Mouse (Mus musculus): ENCODE measurements at regions not wholly inside any gene's neighbourhood (a gene's known extent, or its start where the extent isn't known, plus 50 kb on each side); places are given as distances from the start of the nearest gene placed in this dataset.

GRCm38 (mm10) chr10:60884806-60885205 is 53.4 kb upstream of the Unc5b start:
- TF ChIP-seq TAL1 (IDR thresholded peaks at IDR 0.05; ENCODE audit: low read length) (no peak), GATA1 (IDR thresholded peaks at IDR 0.05; ENCODE audit: low read length) (no peak)

Data from erythroblast, embryonic 14.5 days (primary cell).